ENCODE assay signal across 22 mouse cellular contexts in genomic region chr10:19349326-19349725, GRCm38 (mm10). TPM values are rescaled to one million over a fixed set of nuclear protein-coding genes. Genes with fewer than 3 reads are reported as not detected.
"Had no signal": no experiment of that assay in that cellular context is flagged by ENCODE, and none has a peak within 500 bp of the region (broad histone marks: within the 10 kb centered on the region; RNA-seq: fewer than 3 reads in every experiment).

No protein-coding gene starts in this region.

- H3K4me3 ChIP-seq: neural tube, embryonic 12.5 days; neural tube, embryonic 13.5 days; neural tube, embryonic 15.5 days; stomach, embryonic 15.5 days had no signal

- H3K9me3 ChIP-seq: neural tube, embryonic 12.5 days; neural tube, embryonic 13.5 days; neural tube, embryonic 15.5 days; stomach, embryonic 15.5 days had no signal

- DNase-seq: retina, postnatal 1 day; right cerebral cortex, adult 18-20 months; right cerebral cortex, postnatal 14 days; right cerebral cortex, postnatal 25 days; right cerebral cortex, postnatal 4 days; spleen, adult 18-20 months; thymus, adult 18-20 months; thymus, adult 2 months; thymus, postnatal 14 days; thymus, postnatal 25 days; thymus, postnatal 36 days; thymus, postnatal 4 days had no signal

- H3K36me3 ChIP-seq: neural tube, embryonic 12.5 days; neural tube, embryonic 13.5 days; neural tube, embryonic 15.5 days; stomach, embryonic 15.5 days had no signal

- H3K4me1 ChIP-seq: stomach, embryonic 15.5 days had no signal

- H3K9ac ChIP-seq: neural tube, embryonic 12.5 days; neural tube, embryonic 13.5 days; neural tube, embryonic 15.5 days; stomach, embryonic 15.5 days had no signal

- H3K27ac ChIP-seq: neural tube, embryonic 12.5 days; neural tube, embryonic 13.5 days; neural tube, embryonic 15.5 days; stomach, embryonic 15.5 days; stomach, postnatal 0 days had no signal

- H3K4me2 ChIP-seq: neural tube, embryonic 12.5 days; neural tube, embryonic 13.5 days; neural tube, embryonic 15.5 days; stomach, embryonic 15.5 days had no signal

RNA-seq across cellular contexts. Expression of gene Olig3, which starts 7.0 kb away (rescaled TPM):
- total RNA-seq: neutrophil, adult 5-6 weeks had no signal
- polyA plus RNA-seq: small intestine, adult 2 months; stomach, embryonic 14.5 days; stomach, embryonic 16.5 days; stomach, postnatal 0 days; urinary bladder, adult 2 months had no signal
